Mouse (Mus musculus) heart, embryonic 15.5 days (tissue): ENCODE data around the gene Ror2. TPM values are rescaled to one million over a fixed set of nuclear protein-coding genes. Genes with fewer than 3 reads are reported as not detected.

Source experiments
- ATAC-seq: fragments of 200-750 bp; cut with Nextera tagmentation; replicated peaks from 2 replicates; pipeline ENCODE4 v1.8.0; 2017; ENCODE audit warnings: low read depth, moderate TSS enrichment; ENCODE audit not compliant: insufficient number of reproducible peaks, insufficient read depth, low FRiP score
- H3K27ac ChIP-seq: fragments of 300-500 bp; sonication (generic); 2 replicates; pipeline ENCODE4 v1.5.1; 2015; ENCODE audit warnings: mild to moderate bottlenecking, inconsistent platforms
- H3K27me3 ChIP-seq: fragments of 300-500 bp; sonication (generic); 2 replicates; pipeline ENCODE4 v1.6.1; 2015; ENCODE audit warnings: inconsistent platforms
- H3K36me3 ChIP-seq: fragments of 300-500 bp; sonication (generic); 2 replicates; pipeline ENCODE4 v1.6.1; 2015; ENCODE audit warnings: mild to moderate bottlenecking, inconsistent platforms
- H3K4me1 ChIP-seq: fragments of 300-500 bp; sonication (generic); replicated peaks from 2 replicates; pipeline ENCODE4 v1.6.1; 2015; ENCODE audit warnings: inconsistent platforms
- H3K4me2 ChIP-seq: fragments of 300-500 bp; sonication (generic); 2 replicates; pipeline ENCODE4 v1.6.1; 2015; ENCODE audit warnings: inconsistent platforms, mild to moderate bottlenecking, moderate library complexity
- H3K4me3 ChIP-seq: fragments of 300-500 bp; sonication (generic); 2 replicates; pipeline ENCODE4 v1.5.1; 2015; ENCODE audit warnings: mild to moderate bottlenecking, inconsistent platforms
- H3K9ac ChIP-seq: fragments of 300-500 bp; sonication (generic); 2 replicates; pipeline ENCODE4 v1.6.1; 2015; ENCODE audit warnings: mild to moderate bottlenecking, inconsistent platforms
- H3K9me3 ChIP-seq: fragments of 300-500 bp; sonication (generic); replicated peaks from 2 replicates; pipeline ENCODE4 v1.6.1; 2016; ENCODE audit warnings: inconsistent platforms
- WGBS: fragments of 180-500 bp; shearing (Covaris S2); methylation state at CpG from one replicate; pipeline ENCODE4 v1.1.7; 2015; ENCODE audit warnings: mixed read lengths; 5-methylcytosine and 5-hydroxymethylcytosine counted together
- polyA plus RNA-seq: library from polyadenylated mRNA; unstranded; fragments of >200 nt; fragmentation: Nextera tagmentation; extraction: Ambion mirVana; gene quantifications from 2 replicates; pipeline ENCODE4 v1.2.1, GENCODE M21; 2015

The Ror2 gene
- polyA plus RNA-seq, 1 experiment from 2014 or later, result 14.4 TPM

GRCm38 (mm10) chr13:53125627-53126026 lies 160.3 kb downstream of the Ror2 start:
- no peak overlapping the region for H3K4me3 ChIP-seq
- ATAC-seq, result no peak
- H3K27ac ChIP-seq, result no peak overlapping the region
- H3K4me1 ChIP-seq, result peaks cover 9% of the 10 kb centered on the region
- no peaks in the 10 kb centered on the region for H3K27me3 ChIP-seq
- no peak overlapping the region for H3K9ac ChIP-seq
- H3K9me3 ChIP-seq, result no peaks in the 10 kb centered on the region
- no peak overlapping the region for H3K4me2 ChIP-seq
- H3K36me3 ChIP-seq, result 0 out of 2 replicates have a peak, but pooled peaks cover 3% of the 10 kb centered on the region
- WGBS, result 83% methylated on average over 5 of the region's 5 CpGs

DNA sequence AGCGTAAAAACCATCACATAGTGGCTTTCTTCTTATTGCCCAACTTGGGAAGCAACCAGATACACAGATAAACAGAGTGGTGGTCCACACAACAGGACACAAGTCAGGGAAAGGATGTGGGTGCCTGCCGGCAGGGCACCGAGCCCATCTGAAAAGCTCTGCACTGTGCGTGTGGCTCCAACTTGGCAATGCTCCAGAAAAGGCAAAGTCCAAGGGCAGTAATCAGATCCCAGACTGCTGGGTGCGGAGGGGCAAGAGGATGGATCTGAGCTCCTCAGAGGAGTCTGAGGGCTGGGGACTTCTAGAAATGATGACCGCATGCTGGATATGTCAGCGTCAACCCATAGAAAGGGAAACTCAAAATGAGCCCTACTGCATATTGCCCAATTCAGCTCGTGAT lies 163.8 kb downstream of the Ror2 start:
- H3K36me3 ChIP-seq, result peaks cover 13% of the 10 kb centered on the region; the same call in 1 of the 2 replicates
- no peak overlapping the region for H3K9ac ChIP-seq
- no peak overlapping the region for H3K4me3 ChIP-seq
- no peak for ATAC-seq
- H3K27ac ChIP-seq, result no peak overlapping the region
- H3K4me2 ChIP-seq, result no peak overlapping the region
- 66% methylated on average over 8 of the region's 8 CpGs for WGBS
- H3K9me3 ChIP-seq, result no peaks in the 10 kb centered on the region
- no peaks in the 10 kb centered on the region for H3K27me3 ChIP-seq
- H3K4me1 ChIP-seq, result peaks cover 17% of the 10 kb centered on the region

DNA sequence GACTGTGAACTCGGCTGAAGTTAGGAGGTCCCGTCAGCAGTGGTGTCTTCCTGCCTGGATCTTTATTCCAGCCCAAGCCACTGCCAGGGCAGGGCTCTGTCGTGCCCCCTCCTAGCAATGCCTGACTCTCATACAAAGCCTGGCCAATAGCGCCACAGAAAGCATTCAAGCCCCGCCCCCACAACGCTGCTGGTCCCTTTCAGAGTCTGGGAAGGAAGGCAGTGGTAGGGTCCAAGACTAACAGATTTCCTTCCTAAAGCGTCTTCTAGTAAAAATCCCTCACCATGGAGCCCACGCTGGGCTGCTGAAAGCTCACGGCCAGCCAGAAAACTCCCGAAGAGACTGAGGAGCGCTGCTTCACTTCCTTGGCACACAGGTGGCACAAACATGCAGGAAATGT lies 165.0 kb downstream of the Ror2 start:
- Histone ChIP-seq H3K4me3 (no peak overlapping the region), H3K4me1 (peaks cover 17% of the 10 kb centered on the region), H3K9me3 (no peaks in the 10 kb centered on the region), H3K4me2 (no peak overlapping the region), H3K9ac (no peak overlapping the region; the same call in 1 of the 2 replicates), H3K27me3 (no peaks in the 10 kb centered on the region), H3K36me3 (peaks cover 13% of the 10 kb centered on the region; the same call in 1 of the 2 replicates), H3K27ac (no peak overlapping the region)
- WGBS, result 36% methylated on average over 11 of the region's 11 CpGs
- ATAC-seq, result no peak; the same call in 1 of the 2 replicates

DNA sequence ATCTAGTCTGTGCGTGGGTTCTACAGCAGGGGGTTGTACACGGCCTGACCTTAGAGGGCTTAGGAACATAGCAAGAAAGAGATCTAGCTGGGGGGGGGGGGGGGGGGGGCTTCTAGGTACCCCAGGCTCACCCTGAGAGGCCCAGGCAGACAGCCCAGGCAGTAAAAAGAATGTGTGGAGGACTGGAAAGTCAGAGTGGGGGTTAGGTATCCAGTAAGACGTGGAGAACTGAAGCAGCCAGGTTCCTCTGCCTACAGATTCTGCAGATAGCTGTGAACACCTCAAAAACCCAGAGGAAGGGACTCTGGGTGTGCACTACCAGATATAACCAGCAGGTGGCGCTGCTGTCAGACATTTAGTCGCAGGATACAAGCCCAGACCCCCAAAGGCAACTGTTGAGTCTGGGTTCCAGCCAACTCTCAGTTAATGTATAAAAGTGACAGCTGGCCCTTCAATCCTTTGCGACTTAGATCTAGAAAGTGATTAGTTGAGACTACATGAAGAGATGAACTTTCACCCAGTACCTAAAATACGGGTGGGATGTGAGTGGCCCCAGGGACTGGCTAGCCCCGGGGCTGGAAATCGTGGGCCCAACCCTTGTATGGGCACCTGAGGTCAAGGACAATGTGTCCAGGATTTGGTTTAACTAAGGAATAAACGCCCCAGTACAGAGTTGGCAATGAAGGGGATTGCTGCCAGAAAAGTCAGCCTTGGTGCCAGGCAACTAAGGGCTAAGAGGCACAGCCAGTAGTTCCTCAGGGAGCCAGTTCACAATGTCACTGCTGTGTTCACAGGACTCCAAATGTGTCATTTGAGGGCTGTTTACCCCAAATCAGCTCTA lies 166.1 kb downstream of the Ror2 start:
- H3K36me3 ChIP-seq, result peaks cover 13% of the 10 kb centered on the region; the same call in 1 of the 2 replicates
- 28% methylated on average over 10 of the region's 10 CpGs for WGBS

DNA sequence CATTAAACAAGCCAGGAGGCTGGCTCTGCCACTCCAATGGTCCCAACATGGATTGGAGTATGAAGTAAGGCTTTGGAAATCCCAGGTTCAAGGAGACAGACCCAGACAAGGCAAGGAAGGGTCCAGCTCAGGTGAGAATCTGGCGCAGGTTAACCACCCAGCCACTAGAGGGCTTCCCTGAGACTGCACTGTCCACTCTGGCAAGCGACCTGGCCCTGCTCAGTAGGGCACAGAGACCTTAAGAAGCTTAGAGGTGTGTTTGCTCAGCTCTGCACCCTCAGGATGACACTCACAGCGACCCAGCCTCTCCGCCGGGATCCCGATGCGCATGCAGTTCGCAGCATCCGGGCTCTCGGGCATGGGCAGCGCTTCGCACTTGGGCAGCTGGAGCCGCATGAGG lies 167.5 kb downstream of the Ror2 start:
- 80% methylated on average over 13 of the region's 13 CpGs for WGBS
- no peaks in the 10 kb centered on the region for H3K9me3 ChIP-seq
- H3K27me3 ChIP-seq, result no peaks in the 10 kb centered on the region
- peaks cover 17% of the 10 kb centered on the region for H3K4me1 ChIP-seq
- H3K27ac ChIP-seq, result no peak overlapping the region
- ATAC-seq, result no peak
- H3K4me3 ChIP-seq, result no peak overlapping the region
- no peak overlapping the region for H3K4me2 ChIP-seq
- peaks cover 13% of the 10 kb centered on the region; the same call in 1 of the 2 replicates for H3K36me3 ChIP-seq
- H3K9ac ChIP-seq, result no peak overlapping the region

More for the DNA sequence above, 166.1 kb downstream of the Ror2 start:
- Histone ChIP-seq H3K4me2 (no peak overlapping the region), H3K9me3 (no peaks in the 10 kb centered on the region), H3K27me3 (no peaks in the 10 kb centered on the region), H3K4me1 (peaks cover 17% of the 10 kb centered on the region), H3K9ac (no peak overlapping the region), H3K27ac (no peak overlapping the region), H3K4me3 (no peak overlapping the region)
- ATAC-seq, result no peak

DNA sequence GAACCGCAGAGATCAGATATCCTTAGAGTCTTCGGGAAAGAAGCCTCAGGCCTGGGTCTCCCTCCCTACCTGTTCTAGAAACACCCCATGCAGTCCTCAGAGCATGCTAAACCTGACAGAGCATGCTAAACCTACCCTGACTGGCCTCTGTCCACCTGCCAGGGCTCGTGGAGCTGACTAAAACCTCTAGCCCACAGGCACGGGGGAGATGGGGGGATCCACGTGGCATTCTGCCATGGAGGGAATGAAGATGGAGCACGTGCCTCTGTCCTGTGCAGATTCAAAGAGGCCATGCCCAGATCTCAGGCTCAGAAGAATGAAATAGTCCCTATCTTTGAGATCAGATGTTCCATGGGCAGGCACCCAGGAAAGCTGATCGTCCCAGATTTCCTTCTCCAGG lies 168.0 kb downstream of the Ror2 start:
- no peaks in the 10 kb centered on the region for H3K9me3 ChIP-seq
- H3K27me3 ChIP-seq, result no peaks in the 10 kb centered on the region
- 85% methylated on average over 7 of the region's 7 CpGs for WGBS
- H3K4me2 ChIP-seq, result no peak overlapping the region
- no peak overlapping the region for H3K4me3 ChIP-seq
- ATAC-seq, result no peak
- peaks cover 17% of the 10 kb centered on the region for H3K4me1 ChIP-seq
- peaks cover 13% of the 10 kb centered on the region; the same call in 1 of the 2 replicates for H3K36me3 ChIP-seq
- no peak overlapping the region for H3K9ac ChIP-seq
- no peak overlapping the region for H3K27ac ChIP-seq

GRCm38 (mm10) chr13:53110249-53110578 lies 175.7 kb downstream of the Ror2 start:
- WGBS, result 89% methylated on average over 16 of the region's 16 CpGs
- ATAC-seq, result no peak

GRCm38 (mm10) chr13:53109560-53110248 lies 176.2 kb downstream of the Ror2 start:
- no peak overlapping the region for H3K4me3 ChIP-seq
- H3K9ac ChIP-seq, result no peak overlapping the region
- H3K27me3 ChIP-seq, result no peaks in the 10 kb centered on the region
- peak overlapping the region; percentile 33; the same call in 1 of the 2 replicates for H3K4me2 ChIP-seq
- WGBS, result 25% methylated on average over 17 of the region's 17 CpGs
- H3K4me1 ChIP-seq, result peaks cover 3% of the 10 kb centered on the region
- no peaks in the 10 kb centered on the region for H3K9me3 ChIP-seq
- peaks cover 18% of the 10 kb centered on the region for H3K36me3 ChIP-seq
- no peak overlapping the region for H3K27ac ChIP-seq
- peak; percentile 68 for ATAC-seq

More at GRCm38 (mm10) chr13:53110249-53110578, 175.7 kb downstream of the Ror2 start:
- peaks cover 3% of the 10 kb centered on the region for H3K4me1 ChIP-seq
- H3K9ac ChIP-seq, result no peak overlapping the region
- peaks cover 18% of the 10 kb centered on the region for H3K36me3 ChIP-seq
- no peaks in the 10 kb centered on the region for H3K27me3 ChIP-seq
- H3K4me3 ChIP-seq, result no peak overlapping the region
- no peak overlapping the region for H3K4me2 ChIP-seq
- no peak overlapping the region for H3K27ac ChIP-seq
- H3K9me3 ChIP-seq, result no peaks in the 10 kb centered on the region

DNA sequence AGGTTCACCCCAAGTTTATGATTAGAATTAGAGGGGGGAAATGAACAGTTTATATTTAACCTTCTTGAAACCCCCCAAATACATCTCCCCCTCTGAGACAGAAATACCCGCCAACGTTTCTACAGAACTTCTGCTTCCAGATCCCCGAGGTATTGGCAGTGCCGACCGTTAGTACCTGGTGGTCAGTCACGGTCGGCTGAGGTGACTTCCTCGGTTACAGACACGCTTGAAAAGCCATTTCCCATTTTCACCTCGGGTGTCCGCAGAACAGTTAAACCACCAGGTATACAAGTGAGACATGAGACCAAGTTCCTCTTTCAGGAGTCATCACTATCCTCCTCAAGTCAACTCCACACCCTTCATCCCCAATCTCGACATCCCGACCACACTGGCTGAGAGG lies 179.2 kb downstream of the Ror2 start:
- ATAC-seq, result no peak
- WGBS, result 80% methylated on average over 13 of the region's 13 CpGs
- H3K36me3 ChIP-seq, result peaks cover 18% of the 10 kb centered on the region
- H3K4me3 ChIP-seq, result no peak overlapping the region
- H3K27ac ChIP-seq, result no peak overlapping the region
- peaks cover 11% of the 10 kb centered on the region for H3K4me1 ChIP-seq
- H3K27me3 ChIP-seq, result no peaks in the 10 kb centered on the region
- no peaks in the 10 kb centered on the region for H3K9me3 ChIP-seq
- H3K4me2 ChIP-seq, result no peak overlapping the region
- H3K9ac ChIP-seq, result no peak overlapping the region

GRCm38 (mm10) chr13:53099771-53100682 lies 185.9 kb downstream of the Ror2 start:
- H3K27ac ChIP-seq, result peak overlapping the region; percentile 60

DNA sequence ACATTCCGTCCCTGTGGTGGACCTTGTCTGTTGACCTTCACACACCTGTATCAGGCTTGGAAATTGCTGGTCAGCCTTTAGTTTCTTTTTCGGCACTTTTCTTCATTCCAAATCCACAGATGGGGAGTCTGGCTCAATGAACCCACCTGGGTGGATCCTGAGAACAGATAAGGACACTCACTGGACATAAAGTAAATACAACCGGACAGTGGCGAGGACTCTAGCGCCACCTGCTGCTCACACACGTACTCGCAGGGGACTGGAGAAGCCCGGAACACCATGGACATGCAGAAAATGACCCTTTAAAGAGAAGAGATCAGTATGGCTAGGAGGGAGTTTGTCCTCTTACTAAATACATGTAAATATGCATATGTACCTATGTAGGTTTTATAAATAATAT lies 189.3 kb downstream of the Ror2 start:
- WGBS, result 12% methylated on average over 8 of the region's 8 CpGs
- no peak overlapping the region for H3K9ac ChIP-seq

More at GRCm38 (mm10) chr13:53099771-53100682, 185.9 kb downstream of the Ror2 start:
- Histone ChIP-seq H3K4me2 (peak overlapping the region; percentile 26; the same call in 1 of the 2 replicates), H3K27me3 (no peaks in the 10 kb centered on the region), H3K36me3 (no peaks in the 10 kb centered on the region), H3K4me1 (peaks cover 15% of the 10 kb centered on the region), H3K9ac (no peak overlapping the region), H3K4me3 (no peak overlapping the region), H3K9me3 (no peaks in the 10 kb centered on the region)
- WGBS, result 21% methylated on average over 17 of the region's 17 CpGs
- peak; percentile 36; the same call in 1 of the 2 replicates for ATAC-seq

More for the DNA sequence above, 189.3 kb downstream of the Ror2 start:
- ATAC-seq, result no peak
- Histone ChIP-seq H3K4me2 (no peak overlapping the region), H3K4me3 (no peak overlapping the region), H3K36me3 (no peaks in the 10 kb centered on the region), H3K9me3 (no peaks in the 10 kb centered on the region), H3K27ac (no peak overlapping the region), H3K4me1 (peaks cover 16% of the 10 kb centered on the region), H3K27me3 (no peaks in the 10 kb centered on the region)
